Mouse (Mus musculus): Measurements from ENCODE around the gene Arfgap1.

GRCm38 (mm10) chr2:180990347-180990746, 23.3 kb downstream of the Arfgap1 start:
- TF ChIP-seq CTCF (IDR thresholded peaks at IDR 0.05; ENCODE audit: borderline replicate concordance, extremely low read depth, insufficient read depth, insufficient read length) (no peak), POLR2A (IDR thresholded peaks at IDR 0.05; ENCODE audit: borderline replicate concordance, extremely low read depth, insufficient read depth, insufficient read length, poor library complexity, severe bottlenecking) (no peak)
